Mouse (Mus musculus) heart, adult 2 months (tissue): ENCODE measurements at regions not wholly inside any gene's neighbourhood (a gene's known extent, or its start where the extent isn't known, plus 50 kb on each side); places are given as distances from the start of the nearest gene placed in this dataset.

Experiments used
- DNase-seq, 2 experiments: peaks; one replicate each; pipeline ENCODE4 v3.0.0; 2021
- H3K27ac ChIP-seq: fragments of 200-600 bp; 2 replicates; pipeline ENCODE4 v1.8.1; 2022
- H3K27me3 ChIP-seq: fragments of 200-500 bp; 2 replicates; pipeline ENCODE4 v1.6.1; 2012; ENCODE audit warnings: mild to moderate bottlenecking, low read length, inconsistent platforms, mixed read lengths; ENCODE audit not compliant: control insufficient read depth, insufficient read depth
- H3K36me3 ChIP-seq: fragments of 200-500 bp; 2 replicates; pipeline ENCODE4 v1.6.1; 2012; ENCODE audit warnings: low read length, inconsistent platforms; ENCODE audit not compliant: control insufficient read depth, insufficient read depth
- H3K4me1 ChIP-seq: fragments of 200-500 bp; 2 replicates; pipeline ENCODE4 v1.6.1; 2011; ENCODE audit warnings: low read length; ENCODE audit not compliant: control insufficient read depth, insufficient read depth
- H3K4me3 ChIP-seq: fragments of 200-600 bp; 2 replicates; pipeline ENCODE4 v1.8.1; 2022
- H3K79me2 ChIP-seq: fragments of 200-500 bp; replicated peaks from 2 replicates; pipeline ENCODE4 v1.6.1; 2012; ENCODE audit warnings: mild to moderate bottlenecking, inconsistent platforms, low read length, moderate library complexity, mixed read lengths; ENCODE audit not compliant: control insufficient read depth, insufficient read depth
- H3K9ac ChIP-seq: fragments of 200-500 bp; 2 replicates; pipeline ENCODE4 v1.6.1; 2012; ENCODE audit warnings: low read depth, mild to moderate bottlenecking, control low read depth, inconsistent platforms, low read length, mixed read lengths
- CTCF ChIP-seq: fragments of 200-600 bp; IDR thresholded peaks from 2 replicates; pipeline ENCODE4 v1.8.1; 2022; ENCODE audit warnings: antibody characterized with exemption, mild to moderate bottlenecking, moderate library complexity
- EP300 ChIP-seq: fragments of 200-500 bp; IDR thresholded peaks from 2 replicates; pipeline ENCODE4 v1.6.1; 2011; ENCODE audit warnings: low read depth, low read length, control low read depth; ENCODE audit not compliant: insufficient read depth
- POLR2A ChIP-seq: fragments of 200-500 bp; IDR thresholded peaks from 2 replicates; pipeline ENCODE4 v1.6.1; 2011; ENCODE audit warnings: mild to moderate bottlenecking, low read depth, low read length, control low read depth; ENCODE audit not compliant: insufficient read depth
- WGBS: fragments of 180-500 bp; shearing (Covaris S2); methylation state at CpG from one replicate; pipeline ENCODE4 v1.1.7; 2018; 5-methylcytosine and 5-hydroxymethylcytosine counted together
- intact Hi-C: fragments of 180-260 bp; cut with DNase I; formaldehyde crosslinking; loops from one replicate; pipeline ENCODE4 v1.15.1; 2025

- Histone ChIP-seq H3K27me3 (no peaks in the 10 kb centered on the region), H3K4me3 (no peak overlapping the region), H3K36me3 (peaks cover 25% of the 10 kb centered on the region), H3K4me1 (peaks cover 41% of the 10 kb centered on the region), H3K79me2 (peaks cover 5% of the 10 kb centered on the region), H3K9ac (no peak overlapping the region), H3K27ac (peak overlapping the region; percentile 73)
- TF ChIP-seq EP300 (no peak), CTCF (no peak), POLR2A (no peak)
- intact Hi-C loops = loop anchor here (2.0 kb wide), 1 partner anchor 16 kb away; no protein-coding TSS in a partner anchor
- 37% methylated on average over 9 of the region's 9 CpGs for WGBS
- DNase-seq = no peak
These were observed 138.4 kb upstream of the Klf14 start for GRCm38 (mm10) chr6:31097254-31097653.

GRCm38 (mm10) chr6:31098106-31098505 lies 139.2 kb upstream of the Klf14 start:
- intact Hi-C loops = no loop called here
- no peak overlapping the region for H3K9ac ChIP-seq
- TF ChIP-seq EP300 = no peak
- TF ChIP-seq POLR2A = no peak
- peaks cover 20% of the 10 kb centered on the region for H3K36me3 ChIP-seq
- H3K79me2 ChIP-seq = peaks cover 6% of the 10 kb centered on the region
- 88% methylated on average over 5 of the region's 5 CpGs for whole genome bisulfite sequencing
- H3K27me3 ChIP-seq = no peaks in the 10 kb centered on the region
- H3K27ac ChIP-seq = no peak overlapping the region
- H3K4me1 ChIP-seq = peaks cover 38% of the 10 kb centered on the region
- DNase-seq = no peak
- no peak overlapping the region for H3K4me3 ChIP-seq

GRCm38 (mm10) chr6:31100084-31100579 lies 141.3 kb upstream of the Klf14 start:
- intact Hi-C loops = loop anchor here (2.0 kb wide), 1 partner anchor 19 kb away; no protein-coding TSS in a partner anchor
- no peaks in the 10 kb centered on the region for H3K27me3 ChIP-seq
- peak overlapping the region; percentile 17 for H3K27ac ChIP-seq
- DNase-seq = peak in 1 of 2 experiments; percentile 77
- WGBS = 27% methylated on average over 12 of the region's 12 CpGs
- peak; percentile 65 for TF ChIP-seq EP300
- TF ChIP-seq CTCF = no peak
- peaks cover 8% of the 10 kb centered on the region for H3K79me2 ChIP-seq
- H3K9ac ChIP-seq = no peak overlapping the region
- no peak overlapping the region for H3K4me3 ChIP-seq
- peaks cover 12% of the 10 kb centered on the region for H3K36me3 ChIP-seq
- peaks cover 37% of the 10 kb centered on the region for H3K4me1 ChIP-seq

- 59% methylated on average over 5 of the region's 5 CpGs for WGBS
- H3K36me3 ChIP-seq = peaks cover 12% of the 10 kb centered on the region
- peaks cover 37% of the 10 kb centered on the region for H3K4me1 ChIP-seq
- intact Hi-C loops = loop anchor here (2.0 kb wide), 1 partner anchor 18 kb away; no protein-coding TSS in a partner anchor
- no peaks in the 10 kb centered on the region for H3K27me3 ChIP-seq
- no peak overlapping the region for H3K4me3 ChIP-seq
- H3K27ac ChIP-seq = peak overlapping the region; percentile 15
- peak; percentile 43 for TF ChIP-seq CTCF
- TF ChIP-seq POLR2A = no peak
- no peak for TF ChIP-seq EP300
- no peak overlapping the region for H3K9ac ChIP-seq
- DNase-seq = no peak
- H3K79me2 ChIP-seq = peaks cover 8% of the 10 kb centered on the region
These were observed 141.9 kb upstream of the Klf14 start for GRCm38 (mm10) chr6:31100749-31101148.

GRCm38 (mm10) chr6:31106144-31106836 lies 147.4 kb upstream of the Klf14 start:
- Histone ChIP-seq H3K4me1 (peaks cover 29% of the 10 kb centered on the region), H3K27ac (no peak overlapping the region; the same call in 1 of the 2 replicates), H3K79me2 (peaks cover 15% of the 10 kb centered on the region), H3K9ac (no peak overlapping the region), H3K27me3 (no peaks in the 10 kb centered on the region), H3K36me3 (peaks cover 6% of the 10 kb centered on the region), H3K4me3 (no peak overlapping the region)
- intact Hi-C loops = no loop called here
- 64% methylated on average over 10 of the region's 10 CpGs for WGBS
- DNase-seq = no peak
- no peak for TF ChIP-seq POLR2A
- no peak for TF ChIP-seq CTCF
- TF ChIP-seq EP300 = no peak

- TF ChIP-seq CTCF (no peak), EP300 (no peak)
- Histone ChIP-seq H3K9ac (no peak overlapping the region), H3K4me1 (peaks cover 27% of the 10 kb centered on the region), H3K79me2 (peaks cover 15% of the 10 kb centered on the region), H3K27me3 (no peaks in the 10 kb centered on the region), H3K4me3 (no peak overlapping the region), H3K36me3 (peaks cover 6% of the 10 kb centered on the region), H3K27ac (peak overlapping the region; percentile 34)
- WGBS = 44% methylated on average over 10 of the region's 10 CpGs
- intact Hi-C loops = no loop called here
- no peak for DNase-seq
These were observed 148.0 kb upstream of the Klf14 start for GRCm38 (mm10) chr6:31106856-31107359.
